Mouse (Mus musculus): ENCODE measurements around the gene Susd3.

Susd3 gene

GRCm38 (mm10) chr13:49248467-49248862 is at the start of gene Susd3:
TSS of gene Susd3 (minus strand) at chr13:49248706.
- DNase-seq (ENCODE audit: low read depth): no peak

- DNase-seq (ENCODE audit: low read depth): no peak
These were observed 47.8 kb upstream of the Susd3 start for GRCm38 (mm10) chr13:49296270-49296669.

- DNase-seq (ENCODE audit: low read depth): no peak
These were observed 45.6 kb upstream of the Susd3 start for GRCm38 (mm10) chr13:49294108-49294507.

- DNase-seq (ENCODE audit: low read depth): no peak
These were observed 43.4 kb upstream of the Susd3 start for GRCm38 (mm10) chr13:49291949-49292348.

GRCm38 (mm10) chr13:49291398-49291797 is 42.9 kb upstream of the Susd3 start:
- no peak for DNase-seq (ENCODE audit: low read depth)

GRCm38 (mm10) chr13:49287224-49287623 is 38.7 kb upstream of the Susd3 start:
- DNase-seq (ENCODE audit: low read depth): no peak

- no peak for DNase-seq (ENCODE audit: low read depth)
These were observed 38.2 kb upstream of the Susd3 start for GRCm38 (mm10) chr13:49286750-49287149.

- no peak for DNase-seq (ENCODE audit: low read depth)
These were observed 35.2 kb upstream of the Susd3 start for GRCm38 (mm10) chr13:49283686-49284085.

- no peak for DNase-seq (ENCODE audit: low read depth)
These were observed 33.7 kb upstream of the Susd3 start for GRCm38 (mm10) chr13:49282168-49282567.

GRCm38 (mm10) chr13:49271831-49272765 is 23.6 kb upstream of the Susd3 start:
- DNase-seq (ENCODE audit: low read depth): no peak

GRCm38 (mm10) chr13:49270500-49270899 is 22.0 kb upstream of the Susd3 start:
- DNase-seq (ENCODE audit: low read depth): no peak

- no peak for DNase-seq (ENCODE audit: low read depth)
These were observed 19.1 kb upstream of the Susd3 start for GRCm38 (mm10) chr13:49267645-49268044.

GRCm38 (mm10) chr13:49260036-49260722 is 11.7 kb upstream of the Susd3 start:
- no peak for DNase-seq (ENCODE audit: low read depth)

- DNase-seq (ENCODE audit: low read depth): no peak
These were observed 9.4 kb upstream of the Susd3 start for GRCm38 (mm10) chr13:49257819-49258313.

- DNase-seq (ENCODE audit: low read depth): no peak
These were observed 4.2 kb upstream of the Susd3 start for GRCm38 (mm10) chr13:49252746-49253145.

GRCm38 (mm10) chr13:49252113-49252512 is 3.6 kb upstream of the Susd3 start:
- no peak for DNase-seq (ENCODE audit: low read depth)

- no peak for DNase-seq (ENCODE audit: low read depth)
These were observed 2.4 kb upstream of the Susd3 start for GRCm38 (mm10) chr13:49250716-49251517.

GRCm38 (mm10) chr13:49249634-49250033 is 1.1 kb upstream of the Susd3 start:
- no peak for DNase-seq (ENCODE audit: low read depth)

- DNase-seq (ENCODE audit: low read depth): no peak
These were observed 417 bp upstream of the Susd3 start for GRCm38 (mm10) chr13:49248923-49249322.

GRCm38 (mm10) chr13:49247740-49248466 is 603 bp downstream of the Susd3 start:
- DNase-seq (ENCODE audit: low read depth): no peak

GRCm38 (mm10) chr13:49247232-49247739 is 1.2 kb downstream of the Susd3 start:
- no peak for DNase-seq (ENCODE audit: low read depth)

All from fibroblast of lung, adult 2 months (primary cell).